Mouse (Mus musculus): ENCODE results near the gene Rragc. TPM values are rescaled to one million over a fixed set of nuclear protein-coding genes. Genes with fewer than 3 reads are reported as not detected.

Rragc gene
- polyA plus RNA-seq, 1 experiment from 2014 or later = 47.4 TPM

GRCm38 (mm10) chr4:123905126-123905668, 12.0 kb upstream of the Rragc start:
- H3K4me1 ChIP-seq (ENCODE audit: insufficient read depth, low read depth, low read length) = peaks cover 7% of the 10 kb centered on the region
- H3K9me3 ChIP-seq (ENCODE audit: low read length) = no peaks in the 10 kb centered on the region
- ATAC-seq (no peak), DNase-seq (ENCODE audit: low spot score) (no peak)
- no peaks in the 10 kb centered on the region; the same call in 1 of the 2 replicates for H3K36me3 ChIP-seq (ENCODE audit: insufficient read depth, low read length)
- WGBS = 6% methylated on average over 44 of the region's 53 CpGs
- peak overlapping the region; percentile 81 for H3K27ac ChIP-seq (ENCODE audit: low read length)
- H3K27me3 ChIP-seq (replicated peaks; ENCODE audit: insufficient read depth, low read length) = no peaks in the 10 kb centered on the region
- H3K4me2 ChIP-seq (replicated peaks; ENCODE audit: low read depth, low read length) = peak overlapping the region; percentile 87
- H3K9ac ChIP-seq (replicated peaks; ENCODE audit: low read depth) = peak overlapping the region; percentile 51
- peak overlapping the region; percentile 72 for H3K4me3 ChIP-seq (ENCODE audit: low read depth, low read length)
- no peak for TF ChIP-seq CTCF (IDR thresholded peaks at IDR 0.05)
- TF ChIP-seq EP300 (IDR thresholded peaks at IDR 0.05) = no peak

GRCm38 (mm10) chr4:123911503-123911902, 5.7 kb upstream of the Rragc start:
- Histone ChIP-seq H3K27me3 (replicated peaks; ENCODE audit: insufficient read depth, low read length) (no peaks in the 10 kb centered on the region), H3K9ac (replicated peaks; ENCODE audit: low read depth) (no peak overlapping the region), H3K4me2 (replicated peaks; ENCODE audit: low read depth, low read length) (no peak overlapping the region), H3K27ac (ENCODE audit: low read length) (no peak overlapping the region), H3K4me1 (ENCODE audit: insufficient read depth, low read depth, low read length) (0 out of 2 replicates have a peak, but pooled peaks cover under 1% of the 10 kb centered on the region), H3K4me3 (ENCODE audit: low read depth, low read length) (no peak overlapping the region), H3K36me3 (ENCODE audit: insufficient read depth, low read length) (no peaks in the 10 kb centered on the region; the same call in 1 of the 2 replicates), H3K9me3 (ENCODE audit: low read length) (no peaks in the 10 kb centered on the region)
- no peak for ATAC-seq
- WGBS = 83% methylated on average over 4 of the region's 4 CpGs
- no peak for DNase-seq (ENCODE audit: low spot score)
- no peak for TF ChIP-seq EP300 (IDR thresholded peaks at IDR 0.05)
- no peak for TF ChIP-seq CTCF (IDR thresholded peaks at IDR 0.05)

GRCm38 (mm10) chr4:123912431-123912830, 4.8 kb upstream of the Rragc start:
- Histone ChIP-seq H3K27me3 (replicated peaks; ENCODE audit: insufficient read depth, low read length) (no peaks in the 10 kb centered on the region), H3K27ac (ENCODE audit: low read length) (no peak overlapping the region)
- ATAC-seq = no peak

GRCm38 (mm10) chr4:123917548-123918140, 398 bp downstream of the Rragc start, which contains the start of gene 4930535I16Rik:
4930535I16Rik (minus strand) TSS chr4:123918022.
- no peaks in the 10 kb centered on the region for H3K27me3 ChIP-seq (replicated peaks; ENCODE audit: insufficient read depth, low read length)
- ATAC-seq = peak; percentile 37
- H3K9me3 ChIP-seq (ENCODE audit: low read length) = no peaks in the 10 kb centered on the region
- H3K27ac ChIP-seq (ENCODE audit: low read length) = peak within 1 kb of the TSS; percentile 91
- peaks cover 5% of the 10 kb centered on the region; the same call in 1 of the 2 replicates for H3K36me3 ChIP-seq (ENCODE audit: insufficient read depth, low read length)
- peak; percentile 57 for DNase-seq (ENCODE audit: low spot score)
- peak within 1 kb of the TSS; percentile 95 for H3K4me2 ChIP-seq (replicated peaks; ENCODE audit: low read depth, low read length)
- TF ChIP-seq EP300 (IDR thresholded peaks at IDR 0.05) (no peak), CTCF (IDR thresholded peaks at IDR 0.05) (no peak)
- H3K9ac ChIP-seq (replicated peaks; ENCODE audit: low read depth) = peak within 1 kb of the TSS; percentile 92
- 0% methylated on average over 33 of the region's 63 CpGs for WGBS
- peak within 1 kb of the TSS; percentile 96 for H3K4me3 ChIP-seq (ENCODE audit: low read depth, low read length)
- peaks cover 10% of the 10 kb centered on the region; the same call in 1 of the 2 replicates for H3K4me1 ChIP-seq (ENCODE audit: insufficient read depth, low read depth, low read length)

More at GRCm38 (mm10) chr4:123912431-123912830, 4.8 kb upstream of the Rragc start:
- 43% methylated on average over 2 of the region's 2 CpGs for WGBS
- Histone ChIP-seq H3K4me1 (ENCODE audit: insufficient read depth, low read depth, low read length) (0 out of 2 replicates have a peak, but pooled peaks cover 2% of the 10 kb centered on the region), H3K36me3 (ENCODE audit: insufficient read depth, low read length) (no peaks in the 10 kb centered on the region; the same call in 1 of the 2 replicates), H3K4me3 (ENCODE audit: low read depth, low read length) (no peak overlapping the region), H3K4me2 (replicated peaks; ENCODE audit: low read depth, low read length) (no peak overlapping the region), H3K9ac (replicated peaks; ENCODE audit: low read depth) (no peak overlapping the region), H3K9me3 (ENCODE audit: low read length) (no peaks in the 10 kb centered on the region)
- no peak for DNase-seq (ENCODE audit: low spot score)
- TF ChIP-seq EP300 (IDR thresholded peaks at IDR 0.05) (no peak), CTCF (IDR thresholded peaks at IDR 0.05) (no peak)

- no peak for TF ChIP-seq EP300 (IDR thresholded peaks at IDR 0.05)
- TF ChIP-seq CTCF (IDR thresholded peaks at IDR 0.05) = no peak
- Histone ChIP-seq H3K9me3 (ENCODE audit: low read length) (no peaks in the 10 kb centered on the region), H3K4me2 (replicated peaks; ENCODE audit: low read depth, low read length) (peak overlapping the region; percentile 95), H3K27ac (ENCODE audit: low read length) (no peak overlapping the region), H3K36me3 (ENCODE audit: insufficient read depth, low read length) (peaks cover 5% of the 10 kb centered on the region; the same call in 1 of the 2 replicates), H3K4me1 (ENCODE audit: insufficient read depth, low read depth, low read length) (peaks cover 10% of the 10 kb centered on the region; the same call in 1 of the 2 replicates), H3K4me3 (ENCODE audit: low read depth, low read length) (0 out of 2 replicates have a peak overlapping the region, but pooled peaks have one; percentile 96), H3K27me3 (replicated peaks; ENCODE audit: insufficient read depth, low read length) (no peaks in the 10 kb centered on the region), H3K9ac (replicated peaks; ENCODE audit: low read depth) (peak overlapping the region; percentile 92; the same call in 1 of the 2 replicates)
- no peak for DNase-seq (ENCODE audit: low spot score)
- 60% methylated on average over 2 of the region's 2 CpGs for WGBS
- no peak for ATAC-seq
Measured at GRCm38 (mm10) chr4:123918851-123919250, 1.6 kb downstream of the Rragc start.

GRCm38 (mm10) chr4:123921055-123921565, 3.9 kb downstream of the Rragc start:
- WGBS = 61% methylated on average over 4 of the region's 4 CpGs
- Histone ChIP-seq H3K27me3 (replicated peaks; ENCODE audit: insufficient read depth, low read length) (no peaks in the 10 kb centered on the region), H3K4me3 (ENCODE audit: low read depth, low read length) (no peak overlapping the region), H3K27ac (ENCODE audit: low read length) (no peak overlapping the region), H3K4me2 (replicated peaks; ENCODE audit: low read depth, low read length) (no peak overlapping the region), H3K9me3 (ENCODE audit: low read length) (no peaks in the 10 kb centered on the region), H3K36me3 (ENCODE audit: insufficient read depth, low read length) (peaks cover 20% of the 10 kb centered on the region; the same call in 1 of the 2 replicates), H3K9ac (replicated peaks; ENCODE audit: low read depth) (no peak overlapping the region), H3K4me1 (ENCODE audit: insufficient read depth, low read depth, low read length) (peaks cover 10% of the 10 kb centered on the region; the same call in 1 of the 2 replicates)
- no peak for ATAC-seq
- TF ChIP-seq EP300 (IDR thresholded peaks at IDR 0.05) = no peak
- TF ChIP-seq CTCF (IDR thresholded peaks at IDR 0.05) = no peak
- peak; percentile 71 for DNase-seq (ENCODE audit: low spot score)

Data from lung, postnatal 0 days (tissue).